Comparison of ENCODE assay signal across 18 mouse cellular contexts in the genomic region with DNA sequence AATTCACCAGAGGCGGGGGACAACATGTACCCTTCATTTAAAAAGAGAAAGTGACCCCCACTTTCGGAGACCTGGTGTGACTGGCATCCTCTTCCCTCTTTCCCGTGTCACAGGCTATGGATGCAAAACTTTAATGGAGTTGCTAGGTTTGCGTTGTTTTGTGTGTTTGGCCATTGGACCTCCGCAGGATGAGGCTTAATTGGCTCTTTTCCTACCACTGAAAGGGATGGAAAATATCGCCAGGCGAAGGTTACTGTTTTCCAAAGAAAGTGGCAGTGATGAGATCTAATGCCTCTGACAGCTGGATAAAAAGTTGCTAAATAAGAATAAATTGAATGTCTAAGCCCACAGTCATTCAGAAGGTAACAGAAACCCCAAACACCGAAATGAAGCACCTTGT.
DNase-seq lines count a peak whose midpoint lies in the region; ATAC-seq and TF ChIP-seq lines count a peak whose summit lies in the region.
"Had no signal": no experiment of that assay in that cellular context is flagged by ENCODE, and none has a peak within 500 bp of the region (broad histone marks: within the 10 kb centered on the region; RNA-seq: fewer than 3 reads in every experiment).

No protein-coding gene starts in this region.

- peaks cover 62% of the 10 kb centered on the region for H3K4me1 ChIP-seq in hindbrain, embryonic 10.5 days (replicated peaks)
- peaks cover 13% of the 10 kb centered on the region for H3K4me1 ChIP-seq in hindbrain, embryonic 11.5 days (replicated peaks; ENCODE audit: control insufficient read depth, insufficient read depth, low read length)
- peaks cover 44% of the 10 kb centered on the region for H3K4me1 ChIP-seq in forebrain, embryonic 13.5 days
- H3K4me1 ChIP-seq in hindbrain, embryonic 15.5 days (replicated peaks), result peaks cover 20% of the 10 kb centered on the region
- no peaks in the 10 kb centered on the region for H3K4me1 ChIP-seq in midbrain, postnatal 0 days (ENCODE audit: insufficient read depth, low read length)
- H3K4me1 ChIP-seq: limb, embryonic 15.5 days had no signal

- DNase-seq in hindbrain, embryonic 10.5 days (ENCODE audit: low spot score), result no peak
- DNase-seq in hindbrain, embryonic 11.5 days (ENCODE audit: low spot score), result no peak
- no peak for DNase-seq in midbrain, postnatal 0 days (ENCODE audit: low spot score)
- DNase-seq in left cerebral cortex, adult 18-20 months (ENCODE audit: low spot score in 2 of 2), result no peak
- no peak for DNase-seq in urinary bladder, postnatal 10 days (ENCODE audit: low spot score)
- DNase-seq: adrenal gland, adult 8-10 months; cerebellum, adult 11 months; kidney, postnatal 10 days; lung, adult 18-20 months; thymus, postnatal 14 days had no signal

- TF ChIP-seq CTCF in midbrain, postnatal 0 days (IDR thresholded peaks at IDR 0.05), result no peak

- H3K4me2 ChIP-seq in hindbrain, embryonic 11.5 days (replicated peaks; ENCODE audit: low read depth, low read length), result no peak overlapping the region
- peak overlapping the region; percentile 27 for H3K4me2 ChIP-seq in forebrain, embryonic 13.5 days
- H3K4me2 ChIP-seq in hindbrain, embryonic 15.5 days, result no peak overlapping the region
- H3K4me2 ChIP-seq in midbrain, postnatal 0 days (ENCODE audit: low read depth, low read length, poor library complexity, severe bottlenecking), result no peak overlapping the region
- H3K4me2 ChIP-seq: heart, embryonic 12.5 days; limb, embryonic 15.5 days; neural tube, embryonic 12.5 days had no signal

- H3K9ac ChIP-seq in hindbrain, embryonic 11.5 days (ENCODE audit: low read depth, low read length), result no peak overlapping the region
- H3K9ac ChIP-seq in forebrain, embryonic 13.5 days, result no peak overlapping the region
- H3K9ac ChIP-seq in hindbrain, embryonic 15.5 days, result no peak overlapping the region
- no peak overlapping the region for H3K9ac ChIP-seq in midbrain, postnatal 0 days (replicated peaks; ENCODE audit: low read length, poor library complexity, severe bottlenecking)
- H3K9ac ChIP-seq: heart, embryonic 12.5 days; limb, embryonic 15.5 days; neural tube, embryonic 12.5 days had no signal

- no peak for ATAC-seq in hindbrain, embryonic 11.5 days (ENCODE audit: low FRiP score)
- ATAC-seq in forebrain, embryonic 13.5 days, result peak; percentile 19
- ATAC-seq in hindbrain, embryonic 15.5 days (ENCODE audit: low FRiP score, low read depth), result no peak
- ATAC-seq in midbrain, postnatal 0 days (ENCODE audit: low FRiP score), result no peak
- ATAC-seq in activated CD4-positive, CD25-positive, alpha-beta regulatory T cell, adult 4 months, result no peak
- ATAC-seq: intestine, embryonic 16.5 days had no signal

- H3K4me3 ChIP-seq in hindbrain, embryonic 10.5 days, result no peak overlapping the region
- H3K4me3 ChIP-seq in hindbrain, embryonic 11.5 days (ENCODE audit: low read depth, low read length), result no peak overlapping the region
- H3K4me3 ChIP-seq in forebrain, embryonic 13.5 days, result no peak overlapping the region
- no peak overlapping the region for H3K4me3 ChIP-seq in hindbrain, embryonic 15.5 days
- no peak overlapping the region for H3K4me3 ChIP-seq in midbrain, postnatal 0 days (ENCODE audit: low read depth, low read length)
- H3K4me3 ChIP-seq: heart, embryonic 12.5 days; limb, embryonic 15.5 days; neural tube, embryonic 12.5 days had no signal

- no peaks in the 10 kb centered on the region for H3K9me3 ChIP-seq in hindbrain, embryonic 10.5 days
- H3K9me3 ChIP-seq in hindbrain, embryonic 11.5 days (ENCODE audit: control insufficient read depth, low read length), result no peaks in the 10 kb centered on the region
- no peaks in the 10 kb centered on the region for H3K9me3 ChIP-seq in forebrain, embryonic 13.5 days (replicated peaks)
- H3K9me3 ChIP-seq in hindbrain, embryonic 15.5 days, result no peaks in the 10 kb centered on the region
- no peaks in the 10 kb centered on the region for H3K9me3 ChIP-seq in midbrain, postnatal 0 days (ENCODE audit: low read length)
- H3K9me3 ChIP-seq: heart, embryonic 12.5 days; limb, embryonic 15.5 days; neural tube, embryonic 12.5 days had no signal

- peak overlapping the region; percentile 78 for H3K27ac ChIP-seq in hindbrain, embryonic 10.5 days
- no peak overlapping the region for H3K27ac ChIP-seq in hindbrain, embryonic 11.5 days (ENCODE audit: low read depth, low read length)
- H3K27ac ChIP-seq in forebrain, embryonic 13.5 days, result peak overlapping the region; percentile 83
- H3K27ac ChIP-seq in hindbrain, embryonic 15.5 days (replicated peaks), result peak overlapping the region; percentile 40
- peak overlapping the region; percentile 13 for H3K27ac ChIP-seq in midbrain, postnatal 0 days (ENCODE audit: low read depth, low read length)
- H3K27ac ChIP-seq: limb, embryonic 15.5 days; neural tube, embryonic 12.5 days; stomach, postnatal 0 days had no signal

- H3K27me3 ChIP-seq in hindbrain, embryonic 10.5 days (ENCODE audit: insufficient read depth, poor library complexity, severe bottlenecking), result no peaks in the 10 kb centered on the region
- H3K27me3 ChIP-seq in hindbrain, embryonic 11.5 days (ENCODE audit: control insufficient read depth, insufficient read depth, low read length), result no peaks in the 10 kb centered on the region
- H3K27me3 ChIP-seq in forebrain, embryonic 13.5 days, result no peaks in the 10 kb centered on the region
- H3K27me3 ChIP-seq in hindbrain, embryonic 15.5 days, result no peaks in the 10 kb centered on the region
- no peaks in the 10 kb centered on the region for H3K27me3 ChIP-seq in midbrain, postnatal 0 days (ENCODE audit: insufficient read depth, low read length)
- H3K27me3 ChIP-seq: heart, embryonic 12.5 days; limb, embryonic 15.5 days; neural tube, embryonic 12.5 days had no signal

- WGBS in hindbrain, embryonic 10.5 days, result 75% methylated on average over 8 of the region's 8 CpGs
- 79% methylated on average over 8 of the region's 8 CpGs for WGBS in hindbrain, embryonic 11.5 days
- 25% methylated on average over 8 of the region's 8 CpGs for WGBS in forebrain, embryonic 13.5 days
- 77% methylated on average over 8 of the region's 8 CpGs for WGBS in hindbrain, embryonic 15.5 days
- WGBS in midbrain, postnatal 0 days, result 64% methylated on average over 8 of the region's 8 CpGs

- H3K36me3 ChIP-seq in hindbrain, embryonic 10.5 days, result no peaks in the 10 kb centered on the region
- no peaks in the 10 kb centered on the region for H3K36me3 ChIP-seq in hindbrain, embryonic 11.5 days (ENCODE audit: control insufficient read depth, insufficient read depth, low read length)
- H3K36me3 ChIP-seq in forebrain, embryonic 13.5 days (ENCODE audit: poor library complexity, severe bottlenecking), result peaks cover 5% of the 10 kb centered on the region; the same call in 1 of the 2 replicates
- H3K36me3 ChIP-seq in hindbrain, embryonic 15.5 days, result no peaks in the 10 kb centered on the region
- no peaks in the 10 kb centered on the region for H3K36me3 ChIP-seq in midbrain, postnatal 0 days (ENCODE audit: insufficient read depth, low read length)
- H3K36me3 ChIP-seq: heart, embryonic 12.5 days; limb, embryonic 15.5 days; neural tube, embryonic 12.5 days had no signal
